Mouse (Mus musculus) spleen, adult 12 weeks (tissue): ENCODE measurements around the gene Kcnk6.

Experiments used
- DNase-seq: peaks from one replicate; pipeline ENCODE4 v3.0.0; 2022; ENCODE audit warnings: low spot score

Kcnk6 gene

GRCm38 (mm10) chr7:29232247-29233013 is at the start of gene Kcnk6:
Gene Kcnk6 (minus strand): TSS chr7:29232515.
- DNase-seq: no peak

- peak; percentile 19 for DNase-seq
Measured at GRCm38 (mm10) chr7:29281201-29282073, 49.1 kb upstream of the Kcnk6 start, which contains the start of gene Spint2. Gene Spint2 (minus strand): TSS chr7:29281912.

GRCm38 (mm10) chr7:29280801-29281200 is 48.5 kb upstream of the Kcnk6 start:
- DNase-seq: no peak

- no peak for DNase-seq
Measured at GRCm38 (mm10) chr7:29279924-29280323, 47.6 kb upstream of the Kcnk6 start.

- DNase-seq: no peak
Measured at GRCm38 (mm10) chr7:29279261-29279660, 46.9 kb upstream of the Kcnk6 start.

GRCm38 (mm10) chr7:29277510-29277909 is 45.2 kb upstream of the Kcnk6 start:
- DNase-seq: no peak

- no peak for DNase-seq
Measured at GRCm38 (mm10) chr7:29276715-29277114, 44.4 kb upstream of the Kcnk6 start.

GRCm38 (mm10) chr7:29271687-29272465 is 39.6 kb upstream of the Kcnk6 start:
- DNase-seq: no peak

- no peak for DNase-seq
Measured at GRCm38 (mm10) chr7:29270445-29270844, 38.1 kb upstream of the Kcnk6 start.

GRCm38 (mm10) chr7:29266931-29267330 is 34.6 kb upstream of the Kcnk6 start:
- DNase-seq: no peak

- DNase-seq: no peak
Measured at GRCm38 (mm10) chr7:29265636-29266035, 33.3 kb upstream of the Kcnk6 start.

- no peak for DNase-seq
Measured at GRCm38 (mm10) chr7:29263831-29264230, 31.5 kb upstream of the Kcnk6 start.

GRCm38 (mm10) chr7:29262151-29262550 is 29.8 kb upstream of the Kcnk6 start:
- no peak for DNase-seq

GRCm38 (mm10) chr7:29259781-29260730 is 27.7 kb upstream of the Kcnk6 start:
- DNase-seq: no peak

GRCm38 (mm10) chr7:29257368-29257767 is 25.1 kb upstream of the Kcnk6 start:
- DNase-seq: no peak

- no peak for DNase-seq
Measured at GRCm38 (mm10) chr7:29255875-29256274, 23.6 kb upstream of the Kcnk6 start.

- no peak for DNase-seq
Measured at GRCm38 (mm10) chr7:29253842-29254241, 21.5 kb upstream of the Kcnk6 start.

- no peak for DNase-seq
Measured at GRCm38 (mm10) chr7:29251166-29251565, 18.9 kb upstream of the Kcnk6 start.

GRCm38 (mm10) chr7:29248261-29248841 is 16.0 kb upstream of the Kcnk6 start, which contains the start of gene 2200002D01Rik:
Gene 2200002D01Rik (minus strand): TSS chr7:29248466.
- no peak for DNase-seq

GRCm38 (mm10) chr7:29247706-29248105 is 15.4 kb upstream of the Kcnk6 start:
- DNase-seq: no peak

- peak; percentile 65 for DNase-seq
Measured at GRCm38 (mm10) chr7:29247314-29247700, 15.0 kb upstream of the Kcnk6 start.
